Mouse (Mus musculus): ENCODE measurements at regions not wholly inside any gene's neighbourhood (a gene's known extent, or its start where the extent isn't known, plus 50 kb on each side); places are given as distances from the start of the nearest gene placed in this dataset.

DNA sequence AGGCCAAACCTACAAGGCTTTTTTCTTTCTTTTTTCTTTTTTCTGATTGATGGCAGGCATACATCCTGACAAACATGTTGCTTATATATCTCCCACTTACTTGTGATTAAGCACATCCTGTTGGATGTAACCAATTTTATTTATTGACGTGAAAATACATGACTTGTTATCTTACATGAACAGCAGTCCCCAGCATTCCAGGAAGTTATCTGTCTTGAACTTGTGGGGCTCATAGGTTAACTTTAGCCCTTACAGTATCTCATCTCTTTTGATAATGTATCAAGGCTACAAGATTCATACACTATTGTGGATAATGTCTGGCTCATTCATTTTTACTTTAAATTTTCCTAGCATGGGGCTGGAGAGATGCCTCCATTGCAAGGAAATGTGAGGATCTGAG is 852.0 kb upstream of the Agtr1b start:
- DNase-seq (ENCODE audit: low read depth) = no peak

DNA sequence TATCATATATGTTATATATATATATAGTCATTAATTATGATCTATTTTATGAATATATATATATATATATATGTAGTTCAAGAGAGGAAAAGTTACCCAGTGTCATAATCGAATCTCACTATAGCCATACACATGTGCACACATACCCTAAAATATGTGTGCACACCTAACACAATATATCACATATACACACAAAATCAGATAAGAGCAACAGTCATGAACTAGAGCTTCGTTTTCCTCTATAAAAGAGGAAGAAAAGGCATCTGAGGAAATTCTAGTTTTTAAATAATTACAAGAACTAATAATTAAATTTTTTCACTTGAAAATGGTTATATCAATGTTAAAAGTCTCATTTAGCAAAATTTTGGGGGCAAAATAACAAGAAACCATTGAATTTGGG is 835.3 kb upstream of the Tbl1xr1 start:
- DNase-seq (ENCODE audit: low read depth) = no peak

DNA sequence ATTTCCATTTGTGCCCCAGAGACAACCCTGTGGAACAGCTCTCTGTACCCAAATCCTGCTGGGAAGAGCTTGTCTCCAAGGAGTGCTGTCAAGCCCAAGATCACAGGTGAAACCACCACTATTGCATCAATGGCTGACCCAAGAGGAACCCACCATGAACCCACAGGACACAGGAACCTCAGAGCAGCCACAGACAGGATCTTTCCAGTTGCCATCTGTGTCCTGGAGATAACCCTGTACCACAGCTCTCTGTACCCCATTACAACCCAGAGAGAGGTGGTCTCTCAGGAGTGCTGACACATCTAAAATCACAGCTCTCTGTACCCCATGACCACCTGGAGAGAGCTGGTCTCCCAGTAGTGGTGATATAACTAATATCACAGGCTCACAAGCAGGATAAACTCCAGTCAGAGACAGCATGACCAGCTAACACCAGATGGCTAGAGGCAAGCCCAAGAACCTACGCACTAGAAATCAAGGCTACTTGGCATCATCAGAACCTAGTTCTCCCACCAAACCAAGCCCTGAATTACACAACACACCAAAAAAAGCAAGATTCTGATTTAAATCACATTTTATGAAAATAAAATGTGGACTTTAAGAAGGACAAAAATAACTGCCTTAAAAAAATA is 820.2 kb upstream of the Tbl1xr1 start:
- DNase-seq (ENCODE audit: low read depth) = no peak

DNA sequence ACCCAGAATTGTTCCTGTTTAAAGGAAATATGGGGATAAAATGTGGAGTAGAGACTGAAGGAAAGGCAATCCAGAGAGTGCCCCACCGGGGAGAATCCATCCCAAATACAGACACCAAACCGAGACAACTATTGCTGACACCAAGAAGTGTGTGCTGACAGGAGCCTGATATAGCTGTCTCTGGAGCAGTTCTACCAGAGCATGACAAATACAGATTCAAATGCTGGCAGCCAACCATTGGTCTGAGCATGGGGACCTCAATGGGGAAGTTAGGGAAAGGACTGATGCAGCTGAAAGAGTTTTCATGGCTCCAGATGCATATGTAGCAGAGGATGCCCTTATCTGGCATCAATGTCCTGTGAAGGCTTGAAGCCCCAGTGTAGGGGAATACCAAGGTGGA is 813.1 kb upstream of the Tbl1xr1 start:
- DNase-seq (ENCODE audit: low read depth) = no peak

DNA sequence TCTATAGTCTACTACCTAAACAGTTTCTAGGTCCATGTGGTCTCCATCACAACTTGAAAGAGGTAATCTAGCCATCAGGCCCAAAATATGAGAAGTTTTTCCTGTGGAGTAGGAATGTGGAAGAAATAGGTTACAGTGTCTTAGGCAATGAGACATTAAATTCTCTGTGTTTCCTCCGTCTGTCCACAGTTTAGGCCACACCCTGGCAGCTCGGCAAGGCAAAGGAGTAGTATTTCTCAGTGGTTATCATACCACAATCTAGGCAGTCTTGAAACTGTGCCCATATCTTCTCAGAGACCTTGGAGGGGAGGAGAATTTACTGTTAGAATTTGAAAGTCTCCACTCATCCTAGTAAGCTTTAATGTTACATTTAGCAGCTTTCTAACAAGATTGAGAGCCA is 811.0 kb upstream of the Tbl1xr1 start:
- DNase-seq (ENCODE audit: low read depth) = no peak

DNA sequence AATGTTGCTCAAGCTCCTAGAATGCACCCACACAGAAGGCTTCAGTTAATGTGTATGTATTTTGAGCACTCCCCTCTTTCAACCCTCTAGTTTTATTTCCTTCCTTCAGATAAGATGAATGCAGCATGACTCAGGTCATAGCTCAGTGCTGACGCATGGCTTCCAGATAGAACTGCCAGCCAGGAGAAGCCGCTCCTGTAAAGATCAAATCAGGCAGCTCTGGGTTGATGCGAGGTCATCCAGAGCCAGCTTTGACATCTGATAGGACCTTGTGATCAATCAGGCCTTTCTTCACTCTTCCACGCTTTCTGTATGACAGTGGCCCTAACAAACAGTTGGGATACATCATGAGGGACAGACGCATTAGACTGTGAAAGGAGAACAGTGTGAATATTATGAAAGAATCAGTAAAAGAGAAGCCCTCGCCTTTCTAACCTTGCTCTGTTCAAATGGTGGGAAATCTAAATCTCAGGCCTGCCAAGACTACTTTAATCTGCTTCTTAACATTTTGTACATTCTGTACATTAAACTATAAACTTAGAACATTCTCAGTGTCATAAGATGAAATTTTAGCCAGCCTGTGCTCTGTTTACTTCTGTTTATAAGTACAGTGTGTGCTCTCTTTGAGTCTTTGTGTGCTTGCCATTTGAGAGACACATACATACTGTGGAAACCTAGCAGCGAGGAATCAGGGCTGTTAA is 807.9 kb upstream of the Tbl1xr1 start:
- DNase-seq (ENCODE audit: low read depth) = no peak

DNA sequence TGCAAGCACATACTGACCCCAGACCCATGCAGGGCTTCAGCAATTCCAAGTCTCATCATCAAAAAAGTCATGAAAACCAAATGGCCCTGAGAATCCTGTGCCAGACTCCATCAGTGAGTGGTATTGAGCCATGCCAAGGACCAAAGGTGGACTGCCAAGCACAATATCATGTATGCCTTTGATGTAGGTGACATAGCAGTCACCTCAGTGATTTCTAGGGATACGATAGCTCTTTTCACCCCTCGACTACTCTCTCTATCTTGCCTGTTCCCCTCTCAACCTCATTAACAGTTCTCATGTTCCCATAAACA is 807.4 kb upstream of the Tbl1xr1 start:
- no peak for DNase-seq (ENCODE audit: low read depth)

DNA sequence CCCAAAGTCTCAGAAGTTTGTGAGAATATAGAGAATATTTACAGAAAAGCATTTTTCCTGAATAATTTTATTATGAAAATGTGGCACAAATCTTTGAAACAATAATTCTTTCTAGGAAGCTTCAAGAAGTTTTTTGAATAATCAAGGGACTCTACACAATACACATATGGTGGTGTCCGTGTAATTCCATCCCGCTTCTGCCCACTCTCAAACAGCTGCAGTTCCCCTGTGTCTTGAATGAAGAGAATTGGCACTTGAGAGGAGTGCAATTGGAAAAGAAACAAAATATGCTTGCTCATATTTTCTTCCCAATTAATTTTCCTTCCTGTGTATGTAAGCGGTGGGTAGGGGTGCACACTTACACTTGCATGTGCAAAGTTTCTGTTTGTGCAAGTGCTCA is 805.7 kb upstream of the Tbl1xr1 start:
- DNase-seq (ENCODE audit: low read depth) = no peak

DNA sequence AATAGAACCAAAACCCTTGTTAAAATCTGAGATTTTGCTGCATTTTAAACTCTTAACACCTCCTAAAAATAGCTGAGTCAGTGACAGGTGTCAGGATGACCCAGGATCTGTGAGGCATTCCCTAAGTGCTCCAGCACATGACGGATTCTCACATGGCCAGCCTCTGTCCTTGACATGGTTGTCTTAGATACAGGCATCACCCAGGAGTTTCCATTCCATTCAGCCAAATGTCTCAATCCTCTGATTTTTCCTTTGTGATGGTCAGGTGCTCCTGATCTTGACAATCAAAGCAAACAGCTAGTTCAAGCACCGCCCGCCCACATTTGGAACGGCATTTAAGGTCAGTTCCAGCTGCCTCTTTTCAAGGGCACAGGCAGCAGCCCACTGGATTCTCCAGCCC is 804.2 kb upstream of the Tbl1xr1 start:
- DNase-seq (ENCODE audit: low read depth) = no peak

DNA sequence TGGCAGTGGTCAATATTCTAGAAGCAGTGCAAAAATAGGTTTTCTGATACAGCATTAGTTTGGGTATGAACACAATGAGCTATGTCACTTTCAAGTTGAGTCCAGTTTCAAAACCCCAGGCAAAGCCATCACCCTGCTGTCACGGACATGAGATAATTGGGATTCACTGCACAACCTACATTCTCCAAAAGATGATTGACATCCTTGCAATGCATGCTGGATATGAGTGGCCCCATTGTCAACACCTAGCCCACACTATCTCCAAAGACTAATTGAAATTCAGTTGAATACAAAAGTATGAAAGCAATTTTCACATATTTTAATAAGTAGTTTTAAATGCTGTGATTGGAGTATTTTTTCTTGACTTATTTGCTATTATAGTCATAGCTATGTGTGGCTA is 783.7 kb upstream of the Tbl1xr1 start:
- DNase-seq (ENCODE audit: low read depth) = no peak

DNA sequence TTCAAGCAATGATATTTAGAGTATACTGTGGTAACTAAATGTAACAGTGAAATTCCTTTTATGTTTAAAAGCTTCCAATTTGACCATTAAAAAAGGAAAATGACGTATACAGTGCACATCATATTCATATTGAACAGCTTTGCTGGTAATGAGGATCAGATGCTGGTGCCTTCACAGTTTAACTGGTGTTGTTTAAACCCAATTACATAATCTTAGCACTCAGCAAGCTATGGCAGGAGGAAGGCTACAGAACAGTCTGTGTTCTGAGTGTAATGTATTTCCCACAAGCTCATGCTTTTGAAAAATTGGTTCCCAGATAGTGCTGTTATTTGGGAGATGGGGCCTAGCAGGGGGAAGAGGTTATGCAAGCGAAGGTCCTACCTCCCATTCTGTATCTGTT is 783.1 kb upstream of the Tbl1xr1 start:
- no peak for DNase-seq (ENCODE audit: low read depth)

DNA sequence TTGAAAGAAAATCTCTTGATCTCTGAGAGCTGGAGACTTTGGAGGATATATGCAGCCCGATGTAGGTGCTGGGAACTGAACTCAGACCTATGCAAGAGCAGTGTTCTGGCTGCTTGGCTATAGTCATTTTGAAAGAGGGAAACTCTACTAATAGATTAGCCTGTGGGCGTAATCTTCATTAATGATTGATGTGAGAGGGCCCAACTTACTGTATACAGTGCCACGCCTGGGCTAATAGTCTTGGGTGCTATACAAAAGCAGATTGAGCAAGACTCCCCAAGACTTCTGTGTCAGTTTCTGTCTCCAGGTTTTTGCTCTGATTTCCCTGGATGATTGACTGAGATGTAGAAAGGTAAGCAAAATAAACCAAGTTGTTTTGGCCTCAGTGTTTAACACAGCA is 781.7 kb upstream of the Tbl1xr1 start:
- DNase-seq (ENCODE audit: low read depth) = no peak

DNA sequence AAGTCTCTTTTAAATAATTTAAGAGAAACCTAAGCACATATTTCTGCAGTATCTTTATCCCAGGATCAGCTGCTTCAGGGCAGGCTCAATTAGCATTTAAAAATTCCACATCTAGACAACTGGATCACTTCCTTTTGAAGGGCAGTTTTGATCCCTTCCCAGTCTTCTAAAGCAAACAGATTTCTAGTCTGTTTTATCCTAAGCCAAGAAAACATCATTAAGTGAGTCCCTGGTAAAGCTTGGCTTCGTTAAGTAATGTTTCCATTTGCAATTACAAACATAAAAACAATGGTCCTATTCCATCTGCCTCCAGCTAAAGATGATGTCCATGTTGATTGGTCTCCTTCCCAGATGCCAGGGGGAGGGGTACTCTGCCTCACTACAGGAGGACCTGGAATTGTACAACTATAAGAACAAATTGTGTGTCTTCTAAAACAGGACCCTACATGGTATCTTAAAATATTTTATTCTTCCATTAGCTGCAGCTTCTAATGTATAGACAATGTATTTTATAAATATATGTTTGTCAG is 779.8 kb upstream of the Tbl1xr1 start:
- DNase-seq (ENCODE audit: low read depth) = no peak

DNA sequence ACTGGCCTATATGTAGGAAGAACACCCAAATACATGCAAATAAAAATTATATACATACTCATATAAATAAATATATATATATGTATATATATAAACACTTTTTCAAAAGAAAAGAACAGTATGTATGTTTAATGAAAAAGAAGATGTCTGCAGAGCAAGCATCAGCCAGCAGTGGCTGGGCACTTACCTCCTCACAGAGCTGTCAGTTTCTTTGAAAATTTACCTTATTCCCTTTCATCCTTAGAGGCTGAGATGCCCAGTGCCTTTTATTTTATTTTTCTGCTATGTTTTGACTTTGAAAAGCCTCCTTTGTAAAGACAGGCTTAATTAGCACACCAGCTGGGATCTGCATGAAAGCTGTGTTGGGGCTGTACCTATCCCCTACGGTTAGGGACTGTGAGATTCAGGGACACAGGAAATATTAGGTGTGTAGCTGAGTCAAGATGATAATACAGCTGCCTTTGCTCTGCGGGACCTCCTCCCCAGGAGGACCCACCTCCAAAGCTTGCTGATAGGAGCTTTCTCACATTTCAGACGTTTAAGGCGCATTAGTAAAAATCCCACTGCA is 751.0 kb upstream of the Tbl1xr1 start:
- DNase-seq (ENCODE audit: low read depth) = no peak

DNA sequence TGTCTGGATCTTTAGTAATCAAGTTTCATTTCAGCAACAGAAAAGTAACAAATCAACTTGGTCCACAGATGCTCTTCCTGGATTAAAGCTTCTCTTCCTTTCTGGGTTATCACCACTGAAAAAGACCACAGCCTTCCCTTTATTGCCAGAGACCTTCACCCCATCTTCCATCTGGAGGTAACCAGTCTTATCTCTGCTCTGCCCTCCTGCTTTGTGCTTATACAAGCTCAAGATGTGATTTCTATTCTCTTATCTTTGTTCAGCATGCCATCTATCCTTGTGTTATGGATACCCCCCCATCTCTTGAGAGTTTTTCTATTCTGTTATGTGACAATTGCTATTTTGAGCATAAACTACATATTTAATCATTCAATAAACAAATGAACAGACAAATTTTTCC is 734.5 kb upstream of the Tbl1xr1 start:
- no peak for DNase-seq (ENCODE audit: low read depth)

DNA sequence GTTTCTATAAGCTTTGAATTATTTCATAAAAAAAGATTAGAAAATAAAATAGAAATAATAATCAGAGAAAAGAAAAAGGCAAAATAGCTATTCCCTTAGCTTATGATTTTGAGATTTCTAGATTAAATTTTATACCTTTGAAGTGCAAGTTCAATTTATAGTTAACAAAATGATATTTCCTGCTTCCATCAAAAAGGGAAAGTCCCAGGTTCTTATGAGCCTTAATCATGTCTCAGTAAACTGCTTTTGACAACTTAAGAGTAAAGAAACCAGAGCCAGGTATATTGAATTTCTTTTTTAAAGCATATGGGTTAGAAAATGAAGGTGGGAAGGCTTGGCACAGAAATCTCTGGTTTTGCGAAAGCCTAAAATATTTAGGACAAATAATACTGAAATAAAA is 733.4 kb upstream of the Tbl1xr1 start:
- DNase-seq (ENCODE audit: low read depth) = no peak

DNA sequence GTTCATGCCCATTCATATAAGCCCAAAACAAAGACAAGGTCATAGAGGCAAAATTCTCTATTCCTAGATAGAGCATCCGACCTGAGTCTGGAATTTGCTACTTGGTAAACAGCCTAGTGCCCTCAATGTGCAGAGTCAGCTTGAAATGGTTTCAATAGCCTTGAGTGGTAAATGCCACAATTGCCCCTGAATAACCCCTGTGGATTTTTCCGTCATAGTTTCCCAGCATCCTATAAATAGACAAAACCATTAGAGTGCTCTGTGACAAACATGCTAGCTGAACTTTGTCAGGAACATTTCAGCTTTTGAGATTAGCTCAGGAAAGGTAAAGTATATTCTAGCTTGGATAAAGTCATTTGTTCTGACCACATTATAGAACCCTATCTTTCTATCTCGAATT is 727.0 kb upstream of the Tbl1xr1 start:
- no peak for DNase-seq (ENCODE audit: low read depth)

DNA sequence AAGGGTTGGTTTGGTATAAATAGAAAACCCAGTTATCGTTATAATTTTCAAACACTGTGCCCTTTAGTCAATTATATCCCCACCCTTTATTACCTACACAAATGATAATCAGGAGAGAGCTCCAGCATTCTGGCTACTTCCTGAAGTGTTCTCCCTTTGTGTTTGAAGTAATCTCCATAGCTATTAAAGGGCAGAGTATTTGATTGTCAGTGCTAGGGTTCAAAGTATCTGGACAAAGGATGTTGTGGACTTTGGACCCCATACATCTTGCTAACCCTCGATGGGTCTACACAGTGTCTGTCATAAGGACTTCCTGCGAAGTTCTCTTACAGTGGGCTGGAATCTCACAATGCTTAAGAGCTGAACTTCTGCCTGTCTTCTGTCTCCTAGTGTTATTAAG is 720.3 kb upstream of the Tbl1xr1 start:
- DNase-seq (ENCODE audit: low read depth) = no peak

DNA sequence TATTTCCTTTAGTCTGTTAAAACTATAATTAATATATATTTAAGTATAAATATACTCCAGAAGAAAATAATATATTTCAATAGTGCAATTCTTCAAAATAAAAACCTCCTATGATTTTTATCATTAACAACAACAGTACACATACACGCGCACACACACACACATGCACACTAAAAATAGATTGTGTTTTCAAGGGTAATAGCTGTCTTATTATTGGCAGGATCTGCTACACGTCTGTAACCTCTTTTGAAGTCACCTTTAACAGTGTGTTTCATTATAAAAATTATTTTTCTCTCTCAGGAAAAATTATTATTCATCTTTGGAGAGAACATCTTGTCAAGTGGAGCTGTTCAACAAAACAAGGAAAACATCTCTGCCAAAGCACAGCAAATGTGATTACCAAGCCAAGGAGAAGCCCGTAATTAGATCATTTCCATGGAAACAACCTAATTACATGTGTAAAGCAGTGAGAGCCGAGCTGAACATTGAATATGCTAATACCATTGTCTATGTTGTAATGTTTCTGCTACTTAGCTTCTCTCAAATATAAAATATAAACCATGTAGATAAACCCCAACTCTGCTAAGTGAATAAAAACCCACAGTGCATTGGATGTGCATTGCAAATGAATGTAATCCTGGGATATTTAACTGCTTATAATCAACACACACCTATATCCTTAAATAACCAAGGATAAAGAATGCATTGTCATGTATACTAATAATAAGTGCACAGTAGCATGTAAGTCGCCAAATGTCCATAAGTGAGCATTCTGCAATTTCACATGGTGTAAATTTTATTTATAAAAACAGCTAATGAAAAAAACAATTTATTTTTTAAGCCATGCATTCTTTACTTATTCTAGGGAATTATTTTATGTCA is 719.4 kb upstream of the Tbl1xr1 start:
- DNase-seq (ENCODE audit: low read depth) = no peak

DNA sequence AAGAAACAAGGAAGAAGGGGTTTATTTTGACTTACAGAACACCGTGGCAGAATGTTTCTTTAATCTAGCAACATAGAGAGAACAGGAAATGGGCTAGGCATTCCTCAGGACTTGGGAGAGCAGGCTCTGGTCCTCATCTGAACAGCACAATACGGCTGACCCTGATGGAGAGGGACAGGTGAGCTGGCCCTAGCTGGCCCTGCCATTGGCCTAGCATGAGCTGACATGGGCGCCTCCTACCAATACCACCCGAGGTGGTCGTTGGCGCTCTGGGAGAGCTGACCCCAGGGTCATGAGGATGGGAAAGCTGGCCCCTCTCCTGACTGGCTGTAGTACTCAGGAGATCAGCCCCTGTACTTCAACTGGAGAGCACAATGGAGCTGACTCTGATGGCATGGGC is 718.4 kb upstream of the Tbl1xr1 start:
- no peak for DNase-seq (ENCODE audit: low read depth)

DNA sequence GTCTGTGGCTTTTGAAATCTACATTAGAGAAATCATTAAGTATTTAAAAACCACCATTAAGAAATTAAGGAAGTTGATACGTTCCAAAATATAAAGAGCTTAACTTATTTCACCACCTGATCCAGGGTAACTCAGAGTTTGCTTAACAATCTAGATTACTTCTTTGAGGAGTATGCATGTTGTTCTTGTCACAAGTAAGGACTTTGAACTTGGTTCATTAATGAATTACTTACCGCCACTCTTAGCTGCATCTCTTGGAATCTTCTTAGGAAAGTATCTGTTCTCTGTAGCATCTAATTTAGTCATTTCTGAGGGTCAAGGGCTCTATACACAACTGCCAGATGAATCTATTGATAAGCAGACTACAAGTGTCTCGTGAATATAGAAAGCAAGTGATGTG is 715.4 kb upstream of the Tbl1xr1 start:
- no peak for DNase-seq (ENCODE audit: low read depth)

DNA sequence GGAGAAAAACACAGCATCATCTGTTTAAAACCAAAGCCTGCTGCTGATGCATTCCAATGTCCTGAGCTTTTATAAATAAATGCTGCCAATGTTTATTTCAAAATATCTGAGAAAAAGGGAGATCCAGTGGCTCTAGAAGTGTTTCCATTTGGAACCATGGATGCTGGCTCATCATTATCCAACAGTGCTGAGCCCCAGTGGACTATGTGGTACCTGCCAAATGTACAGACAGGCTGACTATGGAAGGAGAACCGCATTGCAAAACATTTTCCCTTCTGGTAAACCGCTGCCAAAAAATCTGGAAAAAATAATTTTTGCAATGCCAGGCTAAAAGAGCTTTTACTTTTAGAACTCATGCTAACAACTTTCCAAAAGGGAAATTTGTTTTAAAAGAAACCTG is 696.6 kb upstream of the Tbl1xr1 start:
- DNase-seq (ENCODE audit: low read depth) = no peak

DNA sequence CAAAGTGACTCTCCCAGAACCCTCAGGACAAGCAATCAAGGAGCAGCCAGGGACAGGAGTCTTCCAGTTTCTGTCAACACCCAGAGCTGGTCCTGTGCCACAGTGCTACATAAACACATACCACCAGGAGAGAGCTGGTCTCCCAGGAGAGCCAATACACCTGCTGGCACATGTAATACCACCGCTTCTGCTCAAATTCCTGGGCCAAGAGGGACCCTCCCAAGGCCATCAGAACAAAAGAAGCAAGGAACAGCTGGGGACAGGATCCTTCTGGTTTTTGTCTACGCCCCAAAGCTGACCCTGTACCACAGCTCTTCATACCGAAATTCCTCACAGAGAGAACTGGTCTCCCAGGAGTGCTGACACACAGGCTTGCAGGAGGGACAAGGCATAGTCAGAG is 695.4 kb upstream of the Tbl1xr1 start:
- DNase-seq (ENCODE audit: low read depth) = no peak

Measured in c-Kit-positive CD71-positive TER-119-negative erythroid progenitor cells, embryonic 14.5 days (primary cell).